Mouse (Mus musculus): ENCODE results near the gene Kcnk7.

The Kcnk7 gene

GRCm38 (mm10) chr19:5756321-5756985 is 52.3 kb downstream of the Kcnk7 start:
- no peak for DNase-seq (ENCODE audit: low read depth)

All from NIH3T3 (cell line).